Mouse (Mus musculus) spleen, embryonic (tissue): Measurements from ENCODE around the gene Aqr.
"Not testable (repeated sequence)": the region's sequence is repeated elsewhere in the genome, so short reads cannot be mapped to it uniquely, and the experiment has no call there.

Source experiments
- CTCF ChIA-PET: fragments of 350-600 bp; sonication (Branson Sonifier 250); formaldehyde crosslinking; loops from one replicate; lab custom pipeline; 2022; lab: Charles Lee

Aqr gene

GRCm38 (mm10) chr2:114186924-114187323 lies at the start of gene Aqr:
Aqr (minus strand) TSS chr2:114187024.
- CTCF ChIA-PET, result not testable (repeated sequence)

GRCm38 (mm10) chr2:114236566-114236965 lies 49.7 kb upstream of the Aqr start:
- CTCF ChIA-PET, result no interaction called here

- CTCF ChIA-PET, result no interaction called here
These were observed 48.8 kb upstream of the Aqr start for GRCm38 (mm10) chr2:114235584-114235983.

- CTCF ChIA-PET, result no interaction called here
These were observed 44.4 kb upstream of the Aqr start for GRCm38 (mm10) chr2:114231248-114231647.

- CTCF ChIA-PET, result no interaction called here
These were observed 41.8 kb upstream of the Aqr start for GRCm38 (mm10) chr2:114228672-114229071.

- CTCF ChIA-PET, result no interaction called here
These were observed 18.2 kb upstream of the Aqr start for GRCm38 (mm10) chr2:114205036-114205435.

- CTCF ChIA-PET, result no interaction called here
These were observed 14.8 kb upstream of the Aqr start for GRCm38 (mm10) chr2:114201574-114201973.

- CTCF ChIA-PET, result no interaction called here
These were observed 14.2 kb upstream of the Aqr start, which contains the start of gene Zfp770 for GRCm38 (mm10) chr2:114200932-114201559. Zfp770 (minus strand) TSS chr2:114201469.

GRCm38 (mm10) chr2:114196421-114196820 lies 9.6 kb upstream of the Aqr start:
- CTCF ChIA-PET, result no interaction called here

- CTCF ChIA-PET, result no interaction called here
These were observed 8.8 kb downstream of the Aqr start for GRCm38 (mm10) chr2:114177802-114178733.

GRCm38 (mm10) chr2:114174651-114175484 lies 12.0 kb downstream of the Aqr start:
- CTCF ChIA-PET, result no interaction called here

GRCm38 (mm10) chr2:114173248-114173647 lies 13.6 kb downstream of the Aqr start:
- CTCF ChIA-PET, result no interaction called here

GRCm38 (mm10) chr2:114167837-114168236 lies 19.0 kb downstream of the Aqr start:
- CTCF ChIA-PET, result no interaction called here

- CTCF ChIA-PET, result no interaction called here
These were observed 24.8 kb downstream of the Aqr start for GRCm38 (mm10) chr2:114161978-114162377.

GRCm38 (mm10) chr2:114157345-114157744 lies 29.5 kb downstream of the Aqr start:
- CTCF ChIA-PET, result no interaction called here

- CTCF ChIA-PET, result no interaction called here
These were observed 30.2 kb downstream of the Aqr start for GRCm38 (mm10) chr2:114156639-114157038.

GRCm38 (mm10) chr2:114153247-114153646 lies 33.6 kb downstream of the Aqr start:
- CTCF ChIA-PET, result no interaction called here

GRCm38 (mm10) chr2:114146864-114147458 lies 39.9 kb downstream of the Aqr start:
- CTCF ChIA-PET, result no interaction called here

GRCm38 (mm10) chr2:114145315-114145801 lies 41.5 kb downstream of the Aqr start:
- CTCF ChIA-PET, result no interaction called here

- CTCF ChIA-PET, result no interaction called here
These were observed 41.9 kb downstream of the Aqr start for GRCm38 (mm10) chr2:114144915-114145314.

- CTCF ChIA-PET, result interaction anchor here (0.7 kb wide), 1 partner anchor 1710 kb away, joined by 3 read pairs; no protein-coding TSS in a partner anchor
These were observed 43.0 kb downstream of the Aqr start for GRCm38 (mm10) chr2:114143842-114144241.
